Mouse (Mus musculus) MEL (cell line): ENCODE measurements around the gene Pgam5. TPM values are rescaled to one million over a fixed set of nuclear protein-coding genes. Genes with fewer than 3 reads are reported as not detected.

Experiments used
- DNase-seq: peaks from one replicate; pipeline ENCODE4 v3.0.0; 2011; ENCODE audit warnings: low read depth, low spot score
- H3K27ac ChIP-seq: 2 replicates; pipeline ENCODE4 v1.5.1; 2012; ENCODE audit warnings: low read depth, mild to moderate bottlenecking, control low read depth, low read length, moderate library complexity; ENCODE audit not compliant: control insufficient read depth
- H3K27me3 ChIP-seq, 2 experiments: fragments of 150-350 bp in 1 of 2; sonication (generic) in 1 of 2; 2 replicates each; pipeline ENCODE4 v1.6.1; 2012; ENCODE audit warnings: low read length in 2 of 2, mild to moderate bottlenecking in 2 of 2, improper control_type of control experiment in 1 of 2, moderate library complexity in 1 of 2; ENCODE audit not compliant: insufficient read depth in 2 of 2, control insufficient read depth in 1 of 2
- H3K36me3 ChIP-seq, 2 experiments: 2 replicates each; pipeline ENCODE4 v1.6.1; 2012 to 2014; ENCODE audit warnings: low read length in 2 of 2, improper control_type of control experiment in 1 of 2, inconsistent platforms in 1 of 2, mild to moderate bottlenecking in 1 of 2; ENCODE audit not compliant: insufficient read depth in 2 of 2, control insufficient read depth in 1 of 2
- H3K4me1 ChIP-seq, 2 experiments: fragments of 150-350 bp in 1 of 2; sonication (generic) in 1 of 2; 2 replicates each; pipeline ENCODE4 v1.6.1; 2012; ENCODE audit warnings: low read length in 2 of 2, improper control_type of control experiment in 1 of 2, mild to moderate bottlenecking in 1 of 2; ENCODE audit not compliant: insufficient read depth in 2 of 2, control insufficient read depth in 1 of 2
- H3K4me3 ChIP-seq, 2 experiments: fragments of 150-350 bp in 1 of 2; sonication (generic) in 1 of 2; 2 replicates each; pipeline ENCODE4 v1.5.1; 2012; ENCODE audit warnings: low read depth in 2 of 2, low read length in 2 of 2, mild to moderate bottlenecking in 2 of 2, moderate library complexity in 2 of 2, control low read depth in 1 of 2, improper control_type of control experiment in 1 of 2; ENCODE audit not compliant: control insufficient read depth in 1 of 2, insufficient read depth in 1 of 2
- H3K79me2 ChIP-seq: 2 replicates; pipeline ENCODE4 v1.6.1; 2012; ENCODE audit warnings: mild to moderate bottlenecking, low read length, moderate library complexity; ENCODE audit not compliant: control insufficient read depth, poor library complexity, insufficient read depth
- H3K9ac ChIP-seq: 2 replicates; pipeline ENCODE4 v1.6.1; 2012; ENCODE audit warnings: low read depth, mild to moderate bottlenecking, control low read depth, low read length, moderate library complexity; ENCODE audit not compliant: control insufficient read depth, poor library complexity, severe bottlenecking
- H3K9me3 ChIP-seq: fragments of 150-350 bp; sonication (generic); replicated peaks from 2 replicates; pipeline ENCODE4 v1.6.1; 2012; ENCODE audit warnings: mild to moderate bottlenecking, low read length, improper control_type of control experiment, moderate library complexity; ENCODE audit not compliant: insufficient read depth
- CHD1 ChIP-seq: IDR thresholded peaks from 2 replicates; pipeline ENCODE4 v1.6.1; 2012; ENCODE audit warnings: low read depth, mild to moderate bottlenecking, inconsistent platforms, low read length, improper control_type of control experiment
- GABPA ChIP-seq: IDR thresholded peaks from 2 replicates; pipeline ENCODE4 v1.6.1; 2012; ENCODE audit warnings: low read depth, mild to moderate bottlenecking, inconsistent platforms, low read length, improper control_type of control experiment, moderate library complexity
- POLR2A ChIP-seq, 2 experiments: IDR thresholded peaks; 2 replicates each; pipeline ENCODE4 v1.6.1; 2011 to 2012; ENCODE audit warnings: low read length in 2 of 2, mild to moderate bottlenecking in 2 of 2, control low read depth in 1 of 2, improper control_type of control experiment in 1 of 2, low read depth in 1 of 2, moderate library complexity in 1 of 2; ENCODE audit not compliant: control insufficient read depth in 1 of 2, insufficient read depth in 1 of 2, poor library complexity in 1 of 2
- USF2 ChIP-seq, 2 experiments: IDR thresholded peaks; 2 replicates each; pipeline ENCODE4 v1.6.1; 2011 to 2012; ENCODE audit warnings: improper control_type of control experiment in 2 of 2, low read length in 2 of 2, borderline replicate concordance in 1 of 2, inconsistent platforms in 1 of 2, low read depth in 1 of 2, mild to moderate bottlenecking in 1 of 2; ENCODE audit not compliant: insufficient read depth in 1 of 2
- ZNF384 ChIP-seq: IDR thresholded peaks from 2 replicates; pipeline ENCODE4 v1.6.1; 2012; ENCODE audit warnings: low read depth, mild to moderate bottlenecking, inconsistent platforms, low read length, improper control_type of control experiment
- polyA plus RNA-seq, 2 experiments: library from polyadenylated mRNA; stranded (reverse) in 1 of 2; unstranded in 1 of 2; fragments of >175 nt in 1 of 2; fragments of >200 nt in 1 of 2; gene quantifications; 2 replicates each; pipeline versions ENCODE4 v1.2.1 to v1.2.4; 2012; ENCODE audit warnings: low replicate concordance in 2 of 2, low read depth in 1 of 2; ENCODE audit not compliant: insufficient read length in 2 of 2, insufficient read depth in 1 of 2, missing spikeins in 1 of 2
- total RNA-seq: library from RNA; depleted of rRNA; stranded (reverse); fragments of 300-350 nt; gene quantifications from 2 replicates; pipeline ENCODE4 v1.2.3, GENCODE M21; 2012; rRNA removed

Pgam5 gene
- total and polyA plus RNA-seq, 3 experiments, result 95.8 to 115 TPM; not detected in 1

GRCm38 (mm10) chr5:110216780-110217179, 52.9 kb downstream of the Pgam5 start:
- Histone ChIP-seq H3K27me3 (no peaks in the 10 kb centered on the region), H3K9me3 (no peaks in the 10 kb centered on the region), H3K4me3 (no peak overlapping the region), H3K79me2 (no peaks in the 10 kb centered on the region), H3K9ac (no peak overlapping the region), H3K27ac (no peak overlapping the region), H3K36me3 (peaks cover 0 to 12% of the 10 kb centered on the region in 2 experiments; a peak in 2 of 4 replicates), H3K4me1 (no peaks in the 10 kb centered on the region)
- DNase-seq, result no peak
- TF ChIP-seq ZNF384 (no peak), GABPA (no peak), USF2 (IDR thresholded peaks at IDR 0.05; ENCODE audit: borderline replicate concordance in 1 of 2, insufficient read depth in 1 of 2, low read depth in 1 of 2, low read length in 2 of 2) (no peak), POLR2A (IDR thresholded peaks at IDR 0.05; ENCODE audit: control insufficient read depth in 1 of 2, insufficient read depth in 1 of 2, low read depth in 1 of 2, low read length in 2 of 2, poor library complexity in 1 of 2) (no peak), CHD1 (no peak)

DNA sequence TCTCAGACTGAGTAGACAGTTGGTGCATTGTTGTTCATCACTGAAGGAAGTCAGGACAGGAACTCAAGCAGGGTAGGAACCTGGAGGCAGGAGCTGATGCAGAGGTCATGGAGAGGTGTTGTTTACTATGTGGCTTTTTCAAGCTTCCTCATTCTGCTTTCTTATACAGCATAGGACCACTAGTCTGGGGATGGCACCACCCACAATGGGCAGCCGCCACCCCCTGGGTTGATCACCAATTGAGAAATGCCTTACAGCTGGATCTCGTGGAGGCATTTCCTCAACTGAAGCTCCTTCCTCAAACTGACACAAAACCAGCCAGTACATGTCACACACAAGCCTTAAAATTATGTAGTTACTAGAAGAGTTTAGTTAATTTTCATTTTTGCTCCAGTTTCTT, 58.4 kb downstream of the Pgam5 start:
- peaks cover 0 to 7% of the 10 kb centered on the region in 2 experiments; a peak in 2 of 4 replicates for H3K36me3 ChIP-seq
- no peaks in the 10 kb centered on the region for H3K27me3 ChIP-seq
- no peak overlapping the region for H3K4me3 ChIP-seq
- H3K9me3 ChIP-seq, result no peaks in the 10 kb centered on the region
- peak; percentile 27 for DNase-seq
- H3K4me1 ChIP-seq, result no peaks in the 10 kb centered on the region
- TF ChIP-seq POLR2A (IDR thresholded peaks at IDR 0.05; ENCODE audit: control insufficient read depth in 1 of 2, insufficient read depth in 1 of 2, low read depth in 1 of 2, low read length in 2 of 2, poor library complexity in 1 of 2), result no peak
- no peak overlapping the region for H3K9ac ChIP-seq
- H3K79me2 ChIP-seq, result no peaks in the 10 kb centered on the region
- no peak overlapping the region for H3K27ac ChIP-seq

Other genes with a start within 250 kb of the Pgam5 start
- gene Gm17655, start 197.4 kb downstream of the Pgam5 start, total RNA-seq, result 2.9 and 3.1 TPM in 2 replicates
- 100 to 1,000 TPM in 1 of 2 experiments, 1 to 10 TPM in 1; 2.2 to 259 TPM for gene Gm17655, start 197.4 kb downstream of the Pgam5 start, polyA plus RNA-seq
- gene Gm35315, start 175.5 kb downstream of the Pgam5 start, total RNA-seq, result 1.8 and 2.2 TPM in 2 replicates
- 10 to 100 TPM in 1 of 2 experiments, 1 to 10 TPM in 1; 2.2 to 70.9 TPM for gene Gm35315, start 175.5 kb downstream of the Pgam5 start, polyA plus RNA-seq
- 0.46 and 0.77 TPM in 2 replicates for gene Plcxd1, start 169.9 kb downstream of the Pgam5 start, total RNA-seq
- gene Plcxd1, start 169.9 kb downstream of the Pgam5 start, polyA plus RNA-seq, result 1 to 10 TPM in 1 of 2 experiments, not detected in 1; 2.5 TPM
- gene Gtpbp6, start 161.7 kb downstream of the Pgam5 start, total RNA-seq, result 39.7 and 50.2 TPM in 2 replicates
- 10 to 100 TPM in 1 of 2 experiments, not detected in 1; 59.1 TPM for gene Gtpbp6, start 161.7 kb downstream of the Pgam5 start, polyA plus RNA-seq
- 4.0 and 5.2 TPM in 2 replicates for gene Zfp605, start 159.8 kb downstream of the Pgam5 start, total RNA-seq
- 1 to 10 TPM in 1 of 2 experiments, not detected in 1; 4.7 TPM for gene Zfp605, start 159.8 kb downstream of the Pgam5 start, polyA plus RNA-seq
- gene Chfr, start 134.1 kb downstream of the Pgam5 start, total RNA-seq, result 44.7 and 50.4 TPM in 2 replicates
- 10 to 100 TPM in 1 of 2 experiments, not detected in 1; 63.9 TPM for gene Chfr, start 134.1 kb downstream of the Pgam5 start, polyA plus RNA-seq
- 16.3 and 17.4 TPM in 2 replicates for gene Golga3, start 93.2 kb downstream of the Pgam5 start, total RNA-seq
- gene Golga3, start 93.2 kb downstream of the Pgam5 start, polyA plus RNA-seq, result 10 to 100 TPM; 21.7 to 80.3 TPM
- 31.7 and 37.9 TPM in 2 replicates for gene Ankle2, start 38.9 kb downstream of the Pgam5 start, total RNA-seq
- 100 to 1,000 TPM in 1 of 2 experiments, 10 to 100 TPM in 1; 29.5 to 270 TPM for gene Ankle2, start 38.9 kb downstream of the Pgam5 start, polyA plus RNA-seq
- 8.4 and 8.7 TPM in 2 replicates for gene Pxmp2, start 16.3 kb upstream of the Pgam5 start, total RNA-seq
- gene Pxmp2, start 16.3 kb upstream of the Pgam5 start, polyA plus RNA-seq, result 10 to 100 TPM in 1 of 2 experiments, not detected in 1; 15.2 TPM
- gene Pole, start 16.4 kb upstream of the Pgam5 start, total RNA-seq, result 32.4 and 33.7 TPM in 2 replicates
- gene Pole, start 16.4 kb upstream of the Pgam5 start, polyA plus RNA-seq, result 10 to 100 TPM; 52.6 to 81.4 TPM
- gene P2rx2, start 73.3 kb upstream of the Pgam5 start, total RNA-seq, result 0.08 and 0.10 TPM in 2 replicates
- gene P2rx2, start 73.3 kb upstream of the Pgam5 start, polyA plus RNA-seq, result under 1 TPM in 1 of 2 experiments, not detected in 1; 0.57 TPM
- gene Lrcol1, start 74.8 kb upstream of the Pgam5 start, total RNA-seq, result not detected in 2 replicates
- gene Lrcol1, start 74.8 kb upstream of the Pgam5 start, polyA plus RNA-seq, result not detected
- gene Fbrsl1, start 178.6 kb upstream of the Pgam5 start, total RNA-seq, result 10.6 and 12.7 TPM in 2 replicates
- 10 to 100 TPM in 1 of 2 experiments, not detected in 1; 56.1 TPM for gene Fbrsl1, start 178.6 kb upstream of the Pgam5 start, polyA plus RNA-seq